Mouse (Mus musculus) cerebellum, adult 2 months (tissue): ENCODE measurements around the gene Olfm2.

Source experiments
- CTCF ChIP-seq: fragments of 200-500 bp; IDR thresholded peaks from 2 replicates; pipeline ENCODE4 v1.5.1; 2011; ENCODE audit warnings: low read depth, mild to moderate bottlenecking, control low read depth, low read length, moderate library complexity, borderline replicate concordance; ENCODE audit not compliant: insufficient read depth
- POLR2A ChIP-seq: fragments of 200-500 bp; IDR thresholded peaks from 2 replicates; pipeline ENCODE4 v1.6.1; 2011; ENCODE audit warnings: low read length, control low read depth, borderline replicate concordance; ENCODE audit not compliant: insufficient read depth

GRCm38 (mm10) chr9:20758243-20758642, 12.1 kb upstream of the Olfm2 start:
- TF ChIP-seq CTCF = no peak
- no peak for TF ChIP-seq POLR2A
